Mouse (Mus musculus) cerebellum, adult 2 months (tissue): Measurements from ENCODE around the gene Dnah3.

Experiments used
- CTCF ChIP-seq: fragments of 200-500 bp; IDR thresholded peaks from 2 replicates; pipeline ENCODE4 v1.5.1; 2011; ENCODE audit warnings: low read depth, mild to moderate bottlenecking, control low read depth, low read length, moderate library complexity, borderline replicate concordance; ENCODE audit not compliant: insufficient read depth
- POLR2A ChIP-seq: fragments of 200-500 bp; IDR thresholded peaks from 2 replicates; pipeline ENCODE4 v1.6.1; 2011; ENCODE audit warnings: low read length, control low read depth, borderline replicate concordance; ENCODE audit not compliant: insufficient read depth

GRCm38 (mm10) chr7:119959491-119959890 lies 135.6 kb downstream of the Dnah3 start:
- TF ChIP-seq CTCF (no peak), POLR2A (no peak)
